Mouse (Mus musculus) forebrain, embryonic 15.5 days (tissue): ENCODE measurements around the gene Fra10ac1. TPM values are rescaled to one million over a fixed set of nuclear protein-coding genes. Genes with fewer than 3 reads are reported as not detected.

ENCODE experiments used
- ATAC-seq: fragments of 200-750 bp; cut with Nextera tagmentation; replicated peaks from 2 replicates; pipeline ENCODE4 v1.8.0; 2017; ENCODE audit warnings: mild to moderate bottlenecking, moderate TSS enrichment, moderate library complexity
- H3K27ac ChIP-seq: fragments of 300-500 bp; sonication (generic); replicated peaks from 2 replicates; pipeline ENCODE4 v1.5.1; 2015; ENCODE audit warnings: mild to moderate bottlenecking, inconsistent platforms
- H3K27me3 ChIP-seq: fragments of 300-500 bp; sonication (generic); 2 replicates; pipeline ENCODE4 v1.6.1; 2015; ENCODE audit warnings: inconsistent platforms
- H3K36me3 ChIP-seq: fragments of 300-500 bp; sonication (generic); 2 replicates; pipeline ENCODE4 v1.6.1; 2015; ENCODE audit warnings: mild to moderate bottlenecking, inconsistent platforms
- H3K4me1 ChIP-seq: fragments of 300-500 bp; sonication (generic); 2 replicates; pipeline ENCODE4 v1.6.1; 2015; ENCODE audit warnings: inconsistent platforms
- H3K4me2 ChIP-seq: fragments of 300-500 bp; sonication (generic); replicated peaks from 2 replicates; pipeline ENCODE4 v1.6.1; 2015; ENCODE audit warnings: mild to moderate bottlenecking, inconsistent platforms
- H3K4me3 ChIP-seq: fragments of 300-500 bp; sonication (generic); 2 replicates; pipeline ENCODE4 v1.5.1; 2015; ENCODE audit warnings: mild to moderate bottlenecking, inconsistent platforms
- H3K9ac ChIP-seq: fragments of 300-500 bp; sonication (generic); replicated peaks from 2 replicates; pipeline ENCODE4 v1.6.1; 2015; ENCODE audit warnings: mild to moderate bottlenecking, inconsistent platforms
- H3K9me3 ChIP-seq: fragments of 300-500 bp; sonication (generic); 2 replicates; pipeline ENCODE4 v1.6.1; 2016; ENCODE audit warnings: inconsistent platforms
- WGBS: fragments of 180-500 bp; shearing (Covaris S2); methylation state at CpG from one replicate; pipeline ENCODE4 v1.1.7; 2015; ENCODE audit warnings: mixed read lengths; 5-methylcytosine and 5-hydroxymethylcytosine counted together
- polyA plus RNA-seq: library from polyadenylated mRNA; unstranded; fragments of >200 nt; fragmentation: Nextera tagmentation; extraction: Ambion mirVana; gene quantifications from 2 replicates; pipeline ENCODE4 v1.2.1, GENCODE M21; 2015

The Fra10ac1 gene
- polyA plus RNA-seq, 1 experiment from 2014 or later: 53.7 TPM

- Histone ChIP-seq H3K36me3 (no peaks in the 10 kb centered on the region), H3K9me3 (no peaks in the 10 kb centered on the region), H3K4me3 (no peak overlapping the region), H3K9ac (no peak overlapping the region), H3K27me3 (no peaks in the 10 kb centered on the region), H3K27ac (0 out of 2 replicates have a peak overlapping the region, but pooled peaks have one; percentile 48), H3K4me1 (peaks cover 23% of the 10 kb centered on the region), H3K4me2 (no peak overlapping the region)
- WGBS: 73% methylated on average over 8 of the region's 8 CpGs
- no peak for ATAC-seq
These were observed 25.7 kb upstream of the Fra10ac1 start for GRCm38 (mm10) chr19:38249627-38250026.

- no peaks in the 10 kb centered on the region for H3K27me3 ChIP-seq
- H3K4me1 ChIP-seq: peaks cover 25% of the 10 kb centered on the region
- no peak overlapping the region; the same call in 1 of the 2 replicates for H3K4me2 ChIP-seq
- H3K27ac ChIP-seq: peak overlapping the region; percentile 83
- H3K4me3 ChIP-seq: no peak overlapping the region
- H3K9me3 ChIP-seq: no peaks in the 10 kb centered on the region
- 12% methylated on average over 7 of the region's 7 CpGs for WGBS
- peak; percentile 83 for ATAC-seq
- H3K36me3 ChIP-seq: no peaks in the 10 kb centered on the region
- no peak overlapping the region for H3K9ac ChIP-seq
These were observed 22.2 kb upstream of the Fra10ac1 start for GRCm38 (mm10) chr19:38246177-38246622.

- H3K9me3 ChIP-seq: no peaks in the 10 kb centered on the region
- H3K4me3 ChIP-seq: no peak overlapping the region
- ATAC-seq: peak; percentile 74
- H3K36me3 ChIP-seq: no peaks in the 10 kb centered on the region
- no peaks in the 10 kb centered on the region for H3K27me3 ChIP-seq
- H3K4me1 ChIP-seq: peaks cover 25% of the 10 kb centered on the region
- WGBS: 16% methylated on average over 10 of the region's 10 CpGs
- peak overlapping the region; percentile 83 for H3K27ac ChIP-seq
- H3K4me2 ChIP-seq: peak overlapping the region; percentile 8
- H3K9ac ChIP-seq: no peak overlapping the region; the same call in 1 of the 2 replicates
These were observed 21.6 kb upstream of the Fra10ac1 start for GRCm38 (mm10) chr19:38245361-38246176.

GRCm38 (mm10) chr19:38244748-38245147 lies 20.8 kb upstream of the Fra10ac1 start:
- 62% methylated on average over 8 of the region's 8 CpGs for WGBS
- H3K4me2 ChIP-seq: no peak overlapping the region
- peak overlapping the region; percentile 83 for H3K27ac ChIP-seq
- no peaks in the 10 kb centered on the region for H3K36me3 ChIP-seq
- peaks cover 25% of the 10 kb centered on the region for H3K4me1 ChIP-seq
- H3K27me3 ChIP-seq: no peaks in the 10 kb centered on the region
- H3K9ac ChIP-seq: no peak overlapping the region
- H3K4me3 ChIP-seq: no peak overlapping the region
- no peaks in the 10 kb centered on the region for H3K9me3 ChIP-seq
- ATAC-seq: no peak

- H3K27me3 ChIP-seq: no peaks in the 10 kb centered on the region
- H3K4me2 ChIP-seq: no peak overlapping the region
- H3K4me1 ChIP-seq: peaks cover 42% of the 10 kb centered on the region
- no peaks in the 10 kb centered on the region for H3K36me3 ChIP-seq
- H3K9ac ChIP-seq: no peak overlapping the region
- ATAC-seq: no peak
- WGBS: 92% methylated on average over 8 of the region's 8 CpGs
- H3K27ac ChIP-seq: no peak overlapping the region
- H3K9me3 ChIP-seq: no peaks in the 10 kb centered on the region
- H3K4me3 ChIP-seq: no peak overlapping the region
These were observed 18.4 kb upstream of the Fra10ac1 start for GRCm38 (mm10) chr19:38242314-38242852.

- Histone ChIP-seq H3K4me3 (no peak overlapping the region), H3K9ac (no peak overlapping the region), H3K27ac (peak overlapping the region; percentile 76), H3K36me3 (no peaks in the 10 kb centered on the region), H3K27me3 (no peaks in the 10 kb centered on the region), H3K4me1 (peaks cover 19% of the 10 kb centered on the region), H3K4me2 (no peak overlapping the region), H3K9me3 (no peaks in the 10 kb centered on the region)
- WGBS: 50% methylated on average over 12 of the region's 12 CpGs
- ATAC-seq: peak; percentile 93
These were observed 14.4 kb upstream of the Fra10ac1 start for GRCm38 (mm10) chr19:38238213-38238951.

GRCm38 (mm10) chr19:38237834-38238212 lies 13.9 kb upstream of the Fra10ac1 start:
- Histone ChIP-seq H3K9ac (no peak overlapping the region), H3K4me3 (no peak overlapping the region), H3K4me1 (peaks cover 19% of the 10 kb centered on the region), H3K27me3 (no peaks in the 10 kb centered on the region), H3K4me2 (no peak overlapping the region), H3K36me3 (no peaks in the 10 kb centered on the region), H3K9me3 (no peaks in the 10 kb centered on the region), H3K27ac (peak overlapping the region; percentile 76)
- 66% methylated on average over 3 of the region's 3 CpGs for WGBS
- peak; percentile 72 for ATAC-seq

GRCm38 (mm10) chr19:38236526-38236925 lies 12.6 kb upstream of the Fra10ac1 start:
- Histone ChIP-seq H3K27me3 (no peaks in the 10 kb centered on the region), H3K9ac (no peak overlapping the region), H3K4me2 (no peak overlapping the region), H3K27ac (no peak overlapping the region), H3K36me3 (no peaks in the 10 kb centered on the region), H3K9me3 (no peaks in the 10 kb centered on the region), H3K4me3 (no peak overlapping the region), H3K4me1 (peaks cover 19% of the 10 kb centered on the region)
- ATAC-seq: no peak
- 63% methylated on average over 5 of the region's 5 CpGs for WGBS

GRCm38 (mm10) chr19:38232516-38232915 lies 8.6 kb upstream of the Fra10ac1 start:
- no peak for ATAC-seq
- H3K36me3 ChIP-seq: no peaks in the 10 kb centered on the region
- H3K4me1 ChIP-seq: peaks cover 3% of the 10 kb centered on the region; the same call in 1 of the 2 replicates
- H3K27ac ChIP-seq: no peak overlapping the region
- H3K9me3 ChIP-seq: no peaks in the 10 kb centered on the region
- no peak overlapping the region for H3K4me2 ChIP-seq
- H3K4me3 ChIP-seq: no peak overlapping the region
- 7% methylated on average over 4 of the region's 4 CpGs for WGBS
- H3K27me3 ChIP-seq: no peaks in the 10 kb centered on the region
- no peak overlapping the region for H3K9ac ChIP-seq

- H3K9ac ChIP-seq: no peak overlapping the region
- ATAC-seq: no peak
- no peaks in the 10 kb centered on the region for H3K9me3 ChIP-seq
- H3K36me3 ChIP-seq: no peaks in the 10 kb centered on the region
- no peaks in the 10 kb centered on the region for H3K4me1 ChIP-seq
- H3K27me3 ChIP-seq: no peaks in the 10 kb centered on the region
- WGBS: 65% methylated on average over 8 of the region's 8 CpGs
- H3K4me2 ChIP-seq: no peak overlapping the region
- no peak overlapping the region for H3K4me3 ChIP-seq
- no peak overlapping the region for H3K27ac ChIP-seq
These were observed 8.1 kb upstream of the Fra10ac1 start for GRCm38 (mm10) chr19:38232087-38232486.

GRCm38 (mm10) chr19:38228699-38229098 lies 4.7 kb upstream of the Fra10ac1 start:
- Histone ChIP-seq H3K4me2 (no peak overlapping the region), H3K9me3 (no peaks in the 10 kb centered on the region), H3K9ac (no peak overlapping the region), H3K27ac (no peak overlapping the region), H3K36me3 (no peaks in the 10 kb centered on the region), H3K4me3 (no peak overlapping the region), H3K27me3 (no peaks in the 10 kb centered on the region), H3K4me1 (peaks cover 6% of the 10 kb centered on the region; the same call in 1 of the 2 replicates)
- WGBS: 57% methylated on average over 2 of the region's 2 CpGs
- ATAC-seq: no peak

GRCm38 (mm10) chr19:38224685-38225060 lies 717 bp upstream of the Fra10ac1 start:
- 2% methylated on average over 9 of the region's 9 CpGs for WGBS
- ATAC-seq: peak; percentile 65
- H3K27me3 ChIP-seq: no peaks in the 10 kb centered on the region
- no peaks in the 10 kb centered on the region for H3K36me3 ChIP-seq
- H3K4me1 ChIP-seq: peaks cover 16% of the 10 kb centered on the region
- peak overlapping the region; percentile 57 for H3K4me3 ChIP-seq
- peak overlapping the region; percentile 79 for H3K9ac ChIP-seq
- no peaks in the 10 kb centered on the region for H3K9me3 ChIP-seq
- H3K27ac ChIP-seq: peak overlapping the region; percentile 99
- H3K4me2 ChIP-seq: peak overlapping the region; percentile 62
